ENCODE assay signal across 9 mouse cellular contexts in genomic region chr2:27411688-27412174, GRCm38 (mm10). TPM values are rescaled to one million over a fixed set of nuclear protein-coding genes. Genes with fewer than 3 reads are reported as not detected.
DNase-seq lines count a peak whose midpoint lies in the region; ATAC-seq and TF ChIP-seq lines count a peak whose summit lies in the region.
"Had no signal": no experiment of that assay in that cellular context is flagged by ENCODE, and none has a peak within 500 bp of the region (broad histone marks: within the 10 kb centered on the region; RNA-seq: fewer than 3 reads in every experiment).

No protein-coding gene starts in this region.

- no peak overlapping the region for H3K4me2 ChIP-seq in forebrain, embryonic 11.5 days (ENCODE audit: low read depth, low read length, severe bottlenecking)
- H3K4me2 ChIP-seq in intestine, embryonic 16.5 days (ENCODE audit: low read depth, low read length) = 0 out of 2 replicates have a peak overlapping the region, but pooled peaks have one; percentile 10
- H3K4me2 ChIP-seq in lung, embryonic 15.5 days = peak overlapping the region; percentile 32; the same call in 1 of the 2 replicates

- H3K27ac ChIP-seq in forebrain, embryonic 11.5 days (ENCODE audit: low read depth, low read length) = peak overlapping the region; percentile 60; the same call in 1 of the 2 replicates
- peak overlapping the region; percentile 77 for H3K27ac ChIP-seq in intestine, embryonic 16.5 days (ENCODE audit: low read length)
- peak overlapping the region; percentile 79 for H3K27ac ChIP-seq in lung, embryonic 15.5 days
- 0 out of 2 replicates have a peak overlapping the region, but pooled peaks have one; percentile 38 for H3K27ac ChIP-seq in olfactory bulb, adult 2 months (ENCODE audit: insufficient read depth, low read depth, low read length)

- no peaks in the 10 kb centered on the region for H3K27me3 ChIP-seq in forebrain, embryonic 11.5 days (ENCODE audit: control insufficient read depth, insufficient read depth, low read length)
- no peaks in the 10 kb centered on the region for H3K27me3 ChIP-seq in intestine, embryonic 16.5 days (replicated peaks; ENCODE audit: control insufficient read depth, insufficient read depth, low read length)
- H3K27me3 ChIP-seq in lung, embryonic 15.5 days = no peaks in the 10 kb centered on the region

- no peaks in the 10 kb centered on the region for H3K36me3 ChIP-seq in forebrain, embryonic 11.5 days (ENCODE audit: control insufficient read depth, insufficient read depth, low read length)
- no peaks in the 10 kb centered on the region for H3K36me3 ChIP-seq in intestine, embryonic 16.5 days (ENCODE audit: control insufficient read depth, insufficient read depth, low read length)
- no peaks in the 10 kb centered on the region for H3K36me3 ChIP-seq in lung, embryonic 15.5 days

- peak; percentile 48 for DNase-seq in NIH3T3 (ENCODE audit: low read depth)
- no peak for DNase-seq in forebrain, embryonic 11.5 days (ENCODE audit: low spot score)
- DNase-seq in cerebellum, postnatal 25 days = no peak
- no peak for DNase-seq in cerebellum, postnatal 4 days (ENCODE audit: low spot score in 2 of 2)
- no peak for DNase-seq in cerebellum, adult 8-10 months

- no peaks in the 10 kb centered on the region for H3K9me3 ChIP-seq in forebrain, embryonic 11.5 days (ENCODE audit: control insufficient read depth, low read length)
- H3K9me3 ChIP-seq in intestine, embryonic 16.5 days (ENCODE audit: control insufficient read depth, low read length) = no peaks in the 10 kb centered on the region
- H3K9me3 ChIP-seq in lung, embryonic 15.5 days = no peaks in the 10 kb centered on the region

- no peak overlapping the region for H3K9ac ChIP-seq in forebrain, embryonic 11.5 days (ENCODE audit: low read length)
- H3K9ac ChIP-seq in intestine, embryonic 16.5 days (ENCODE audit: low read depth, low read length) = no peak overlapping the region
- no peak overlapping the region for H3K9ac ChIP-seq in lung, embryonic 15.5 days

- WGBS in forebrain, embryonic 11.5 days = 20% methylated on average over 8 of the region's 8 CpGs
- 13% methylated on average over 8 of the region's 8 CpGs for WGBS in intestine, embryonic 16.5 days
- 15% methylated on average over 8 of the region's 8 CpGs for WGBS in lung, embryonic 15.5 days
- WGBS in olfactory bulb, adult 2 months = 34% methylated on average over 8 of the region's 8 CpGs

- ATAC-seq in forebrain, embryonic 11.5 days (replicated peaks; ENCODE audit: low FRiP score) = no peak
- ATAC-seq in intestine, embryonic 16.5 days = peak; percentile 71
- ATAC-seq in lung, embryonic 15.5 days (ENCODE audit: borderline replicate concordance, extremely low read depth, low FRiP score, low TSS enrichment) = peak; percentile 81

- H3K4me3 ChIP-seq in forebrain, embryonic 11.5 days (ENCODE audit: low read depth, low read length) = no peak overlapping the region
- no peak overlapping the region for H3K4me3 ChIP-seq in intestine, embryonic 16.5 days (ENCODE audit: low read length)
- H3K4me3 ChIP-seq in lung, embryonic 15.5 days = no peak overlapping the region
- no peak overlapping the region for H3K4me3 ChIP-seq in olfactory bulb, adult 2 months (ENCODE audit: insufficient read depth, low read depth, low read length)
- H3K4me3 ChIP-seq: erythroblast, embryonic 14.5 days had no signal

- peaks cover 44% of the 10 kb centered on the region for H3K4me1 ChIP-seq in forebrain, embryonic 11.5 days (replicated peaks; ENCODE audit: control insufficient read depth, insufficient read depth, low read length)
- peaks cover 65% of the 10 kb centered on the region for H3K4me1 ChIP-seq in intestine, embryonic 16.5 days (ENCODE audit: control insufficient read depth, insufficient read depth, low read length)
- H3K4me1 ChIP-seq in lung, embryonic 15.5 days = peaks cover 76% of the 10 kb centered on the region
- peaks cover 62% of the 10 kb centered on the region for H3K4me1 ChIP-seq in olfactory bulb, adult 2 months (ENCODE audit: control insufficient read depth, insufficient read depth, low read length)

- TF ChIP-seq CTCF in olfactory bulb, adult 2 months (IDR thresholded peaks at IDR 0.05; ENCODE audit: insufficient read depth, low read depth, low read length) = no peak

- TF ChIP-seq POLR2A in olfactory bulb, adult 2 months (IDR thresholded peaks at IDR 0.05; ENCODE audit: insufficient read depth, low read depth, low read length) = no peak

RNA-seq across cellular contexts. Expression of gene Vav2, which starts 15.1 kb away (rescaled TPM):
- 12.7 and 15.7 TPM in 2 replicates for polyA plus RNA-seq in forebrain, embryonic 11.5 days (2014; fragmentation: Nextera tagmentation; extraction: Ambion mirVana)
- 4.1 and 4.8 TPM in 2 replicates for polyA plus RNA-seq in intestine, embryonic 16.5 days (2015; fragmentation: Nextera tagmentation; extraction: Ambion mirVana)
- 9.0 and 9.7 TPM in 2 replicates for polyA plus RNA-seq in lung, embryonic 15.5 days (2015; fragmentation: Nextera tagmentation; extraction: Ambion mirVana)
- not detected in 2 replicates for polyA plus RNA-seq in olfactory bulb, adult 2 months (2012; ENCODE audit: insufficient read depth, insufficient read length, low replicate concordance, missing spikeins)

RNA-seq across cellular contexts. Expression of gene Brd3os, which starts 30.4 kb away (rescaled TPM):
- 14.4 and 16.0 TPM in 2 replicates for polyA plus RNA-seq in forebrain, embryonic 11.5 days (2014; fragmentation: Nextera tagmentation; extraction: Ambion mirVana)
- 4.6 and 5.5 TPM in 2 replicates for polyA plus RNA-seq in intestine, embryonic 16.5 days (2015; fragmentation: Nextera tagmentation; extraction: Ambion mirVana)
- 6.2 and 7.1 TPM in 2 replicates for polyA plus RNA-seq in lung, embryonic 15.5 days (2015; fragmentation: Nextera tagmentation; extraction: Ambion mirVana)
- polyA plus RNA-seq in olfactory bulb, adult 2 months (2012; ENCODE audit: insufficient read depth, insufficient read length, low replicate concordance, missing spikeins) = not detected in 2 replicates
- polyA plus RNA-seq: erythroblast, embryonic 14.5 days had no signal
